Mouse (Mus musculus) liver, embryonic 16.5 days (tissue): ENCODE data around the gene Grb10. TPM values are rescaled to one million over a fixed set of nuclear protein-coding genes. Genes with fewer than 3 reads are reported as not detected.

Source experiments
- polyA plus RNA-seq: library from polyadenylated mRNA; unstranded; fragments of >200 nt; fragmentation: Nextera tagmentation; extraction: Ambion mirVana; gene quantifications from 2 replicates; pipeline ENCODE4 v1.2.1, GENCODE M21; 2015

The Grb10 gene
- polyA plus RNA-seq, 1 experiment from 2014 or later = 240 TPM

Other genes with a start within 250 kb of the Grb10 start
- 76.2 and 90.8 TPM in 2 replicates for gene Fignl1, start 229.7 kb downstream of the Grb10 start, polyA plus RNA-seq
- 13.5 and 16.3 TPM in 2 replicates for gene Ddc, start 140.5 kb downstream of the Grb10 start, polyA plus RNA-seq